Mouse (Mus musculus) hindbrain, embryonic 13.5 days (tissue): Measurements from ENCODE around the gene Agxt2. TPM values are rescaled to one million over a fixed set of nuclear protein-coding genes. Genes with fewer than 3 reads are reported as not detected.

ENCODE experiments used
- ATAC-seq: fragments of 200-750 bp; cut with Nextera tagmentation; 2 replicates; pipeline ENCODE4 v1.8.0; 2017; ENCODE audit warnings: moderate TSS enrichment; ENCODE audit not compliant: low FRiP score
- H3K27ac ChIP-seq: fragments of 300-500 bp; sonication (generic); 2 replicates; pipeline ENCODE4 v1.5.1; 2015; ENCODE audit warnings: inconsistent platforms, mild to moderate bottlenecking, moderate library complexity
- H3K27me3 ChIP-seq: fragments of 300-500 bp; sonication (generic); 2 replicates; pipeline ENCODE4 v1.6.1; 2015; ENCODE audit warnings: mild to moderate bottlenecking, inconsistent platforms
- H3K36me3 ChIP-seq: fragments of 300-500 bp; sonication (generic); 2 replicates; pipeline ENCODE4 v1.6.1; 2015; ENCODE audit warnings: mild to moderate bottlenecking, inconsistent platforms
- H3K4me1 ChIP-seq: fragments of 300-500 bp; sonication (generic); replicated peaks from 2 replicates; pipeline ENCODE4 v1.6.1; 2015; ENCODE audit warnings: inconsistent platforms
- H3K4me2 ChIP-seq: fragments of 300-500 bp; sonication (generic); 2 replicates; pipeline ENCODE4 v1.6.1; 2015; ENCODE audit warnings: inconsistent platforms, mild to moderate bottlenecking, moderate library complexity
- H3K4me3 ChIP-seq: fragments of 300-500 bp; sonication (generic); 2 replicates; pipeline ENCODE4 v1.5.1; 2015; ENCODE audit warnings: mild to moderate bottlenecking, inconsistent platforms
- H3K9ac ChIP-seq: fragments of 300-500 bp; sonication (generic); 2 replicates; pipeline ENCODE4 v1.6.1; 2015; ENCODE audit warnings: mild to moderate bottlenecking, inconsistent platforms
- H3K9me3 ChIP-seq: fragments of 300-500 bp; sonication (generic); 2 replicates; pipeline ENCODE4 v1.6.1; 2016; ENCODE audit warnings: inconsistent platforms
- WGBS: fragments of 180-500 bp; shearing (Covaris S2); methylation state at CpG from one replicate; pipeline ENCODE4 v1.1.7; 2015; 5-methylcytosine and 5-hydroxymethylcytosine counted together
- polyA plus RNA-seq: library from polyadenylated mRNA; unstranded; fragments of >200 nt; fragmentation: Nextera tagmentation; extraction: Ambion mirVana; gene quantifications from 2 replicates; pipeline ENCODE4 v1.2.1, GENCODE M21; 2015

Agxt2 gene
- polyA plus RNA-seq, 1 experiment from 2014 or later, result not detected

DNA sequence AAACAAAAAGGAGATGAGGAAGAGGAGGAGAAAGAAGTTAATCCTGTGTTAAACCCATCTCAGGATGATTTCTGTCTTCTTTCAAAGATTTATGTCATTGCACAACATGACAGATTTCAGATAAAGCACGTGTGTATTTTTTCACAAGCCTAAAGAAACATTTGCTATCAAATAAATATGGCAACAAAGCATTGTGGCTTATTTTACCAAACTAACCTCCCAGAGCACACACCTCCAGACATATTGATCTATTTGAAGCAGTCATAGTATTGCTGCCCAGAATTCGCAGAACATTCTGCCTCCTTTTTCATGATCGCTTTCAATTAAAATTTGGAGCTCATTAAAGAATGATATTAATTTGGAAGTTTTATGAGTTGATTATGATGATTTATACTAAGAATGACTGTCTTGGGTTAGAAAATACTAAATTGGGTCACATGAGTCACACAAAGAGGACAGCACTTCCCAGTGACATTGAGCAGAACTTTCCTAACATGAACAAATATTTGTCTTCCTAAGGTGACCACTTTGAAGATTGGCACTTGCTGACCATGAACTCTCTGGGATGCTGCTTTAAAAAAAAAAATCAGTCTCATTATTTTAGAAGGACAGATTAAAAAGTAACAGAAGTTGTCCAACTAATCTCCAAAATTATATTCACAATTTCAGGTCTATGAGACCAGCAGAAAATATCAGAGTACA, 21.6 kb downstream of the Agxt2 start:
- Histone ChIP-seq H3K27ac (no peak overlapping the region), H3K4me2 (no peak overlapping the region), H3K9me3 (no peaks in the 10 kb centered on the region), H3K4me1 (no peaks in the 10 kb centered on the region), H3K9ac (no peak overlapping the region), H3K4me3 (no peak overlapping the region), H3K36me3 (no peaks in the 10 kb centered on the region), H3K27me3 (no peaks in the 10 kb centered on the region)
- WGBS, result 96% methylated on average over 3 of the region's 3 CpGs
- no peak for ATAC-seq

DNA sequence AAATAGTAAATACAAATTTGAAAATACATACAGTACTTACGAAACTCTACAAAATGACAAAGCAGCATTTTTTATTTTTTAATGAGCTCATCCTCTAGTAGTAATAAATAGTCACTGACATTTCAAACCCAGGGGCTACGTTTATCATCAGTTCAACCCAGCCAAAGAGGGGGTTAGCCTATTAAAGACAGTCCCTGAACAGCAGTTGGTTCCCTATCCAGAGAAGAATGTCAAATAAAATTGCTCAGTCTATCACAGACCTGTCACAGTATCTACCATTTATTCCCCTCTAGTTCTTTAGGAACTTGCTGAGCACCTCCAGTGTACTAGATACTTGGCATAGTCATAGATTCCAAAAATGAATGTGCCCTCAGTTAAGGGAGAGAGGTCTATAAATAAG, 28.9 kb downstream of the Agxt2 start:
- H3K4me3 ChIP-seq, result no peak overlapping the region
- no peaks in the 10 kb centered on the region for H3K27me3 ChIP-seq
- H3K9ac ChIP-seq, result no peak overlapping the region
- H3K4me1 ChIP-seq, result no peaks in the 10 kb centered on the region
- ATAC-seq, result no peak
- no peak overlapping the region for H3K4me2 ChIP-seq
- no peak overlapping the region for H3K27ac ChIP-seq
- H3K36me3 ChIP-seq, result no peaks in the 10 kb centered on the region
- no peaks in the 10 kb centered on the region for H3K9me3 ChIP-seq
- 84% methylated on average over 2 of the region's 2 CpGs for WGBS

DNA sequence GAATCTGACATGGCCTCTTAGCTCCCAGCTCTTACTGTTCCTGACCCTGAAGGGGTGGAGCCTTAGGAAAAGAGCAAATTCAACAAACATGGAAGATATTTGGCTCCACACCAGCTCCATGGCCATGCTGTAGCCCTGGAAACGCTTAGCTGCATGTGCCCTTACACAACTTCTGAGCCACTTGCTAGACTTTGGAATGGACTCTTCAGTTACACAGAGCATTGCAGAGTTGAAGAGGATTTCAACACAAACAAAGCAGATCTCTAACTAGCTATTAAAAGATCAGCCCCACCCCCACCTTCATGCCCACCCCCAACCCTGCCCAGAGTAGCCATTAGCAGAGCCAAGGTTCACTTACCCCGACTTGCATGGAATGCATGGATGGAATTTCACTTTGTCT, 41.5 kb downstream of the Agxt2 start:
- no peaks in the 10 kb centered on the region for H3K36me3 ChIP-seq
- H3K4me2 ChIP-seq, result no peak overlapping the region
- no peaks in the 10 kb centered on the region for H3K9me3 ChIP-seq
- WGBS, result 83% methylated on average over 2 of the region's 2 CpGs
- H3K9ac ChIP-seq, result no peak overlapping the region
- no peak overlapping the region for H3K27ac ChIP-seq
- H3K4me1 ChIP-seq, result no peaks in the 10 kb centered on the region
- ATAC-seq, result 0 out of 2 replicates have a peak, but pooled peaks have one; percentile 36
- H3K4me3 ChIP-seq, result no peak overlapping the region
- no peaks in the 10 kb centered on the region for H3K27me3 ChIP-seq

DNA sequence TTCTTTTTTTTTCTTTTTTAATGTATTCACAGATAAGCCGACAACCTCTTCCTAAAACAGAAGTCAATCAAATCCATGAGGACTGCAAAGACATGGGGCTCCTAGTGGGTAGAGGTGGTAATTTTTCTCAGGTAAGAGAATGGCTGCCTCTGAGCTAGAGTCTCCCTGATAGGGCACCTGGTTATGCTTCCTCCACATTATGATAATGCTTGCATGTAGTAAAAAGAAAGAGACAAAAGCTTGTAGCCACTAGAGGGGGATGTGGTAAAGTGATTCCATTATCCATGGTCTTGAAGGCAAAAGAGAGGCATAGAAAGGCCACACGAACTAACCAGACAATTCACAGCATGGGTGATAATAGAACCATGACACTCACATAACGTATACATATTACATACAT, 42.1 kb downstream of the Agxt2 start:
- Histone ChIP-seq H3K9me3 (no peaks in the 10 kb centered on the region), H3K4me2 (no peak overlapping the region), H3K27me3 (no peaks in the 10 kb centered on the region), H3K4me3 (no peak overlapping the region), H3K4me1 (no peaks in the 10 kb centered on the region), H3K27ac (no peak overlapping the region), H3K36me3 (no peaks in the 10 kb centered on the region), H3K9ac (no peak overlapping the region)
- WGBS, result 44% methylated on average over 3 of the region's 3 CpGs
- peak; percentile 66; the same call in 1 of the 2 replicates for ATAC-seq

DNA sequence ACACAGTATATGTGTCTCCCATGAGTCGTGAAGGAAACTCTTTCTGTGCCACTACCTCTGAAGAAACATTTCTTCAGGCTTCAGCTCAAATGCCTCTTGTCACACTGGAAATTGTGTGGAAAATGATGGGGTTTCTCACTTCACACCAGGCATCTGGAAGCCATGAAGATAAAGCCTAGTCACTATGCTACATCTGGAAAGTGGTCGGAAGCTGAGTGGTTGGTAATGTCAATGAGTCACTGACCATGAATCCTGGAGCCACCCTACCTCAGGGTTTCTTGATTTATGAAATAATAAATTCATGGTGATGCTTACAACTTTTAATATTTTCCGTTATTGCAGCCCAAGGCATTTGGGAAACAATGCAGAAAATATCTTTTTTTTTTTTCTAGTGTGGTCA, 51.5 kb downstream of the Agxt2 start:
- no peaks in the 10 kb centered on the region for H3K36me3 ChIP-seq
- H3K9me3 ChIP-seq, result no peaks in the 10 kb centered on the region
- no peak overlapping the region for H3K4me3 ChIP-seq
- H3K27ac ChIP-seq, result no peak overlapping the region
- no peak overlapping the region for H3K4me2 ChIP-seq
- ATAC-seq, result no peak
- H3K9ac ChIP-seq, result no peak overlapping the region
- WGBS, result 96% methylated on average over 3 of the region's 3 CpGs
- no peaks in the 10 kb centered on the region for H3K27me3 ChIP-seq
- H3K4me1 ChIP-seq, result no peaks in the 10 kb centered on the region

DNA sequence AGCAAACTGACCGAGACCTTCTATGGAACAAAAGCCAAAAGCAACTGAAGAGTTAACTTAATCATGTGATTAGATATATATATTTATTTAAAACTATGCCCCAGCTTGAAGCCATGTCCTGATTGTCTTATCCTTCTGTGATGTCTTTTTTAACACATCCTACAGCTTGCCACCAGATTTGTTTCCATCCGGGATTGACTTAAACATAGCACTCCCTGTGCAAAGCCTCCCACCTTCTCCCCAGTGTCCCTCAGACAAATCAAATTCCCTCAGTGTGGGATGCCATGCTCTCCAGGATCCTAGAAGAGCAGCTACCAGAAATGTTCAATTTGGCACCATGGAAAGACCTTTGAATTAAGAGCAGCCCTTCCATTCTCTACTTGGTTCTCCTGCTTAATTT, 52.5 kb downstream of the Agxt2 start:
- no peak for ATAC-seq
- Histone ChIP-seq H3K9me3 (no peaks in the 10 kb centered on the region), H3K4me3 (no peak overlapping the region), H3K27ac (no peak overlapping the region), H3K36me3 (no peaks in the 10 kb centered on the region), H3K9ac (no peak overlapping the region), H3K4me1 (no peaks in the 10 kb centered on the region), H3K27me3 (no peaks in the 10 kb centered on the region), H3K4me2 (no peak overlapping the region)
- 86% methylated on average over 2 of the region's 2 CpGs for WGBS

DNA sequence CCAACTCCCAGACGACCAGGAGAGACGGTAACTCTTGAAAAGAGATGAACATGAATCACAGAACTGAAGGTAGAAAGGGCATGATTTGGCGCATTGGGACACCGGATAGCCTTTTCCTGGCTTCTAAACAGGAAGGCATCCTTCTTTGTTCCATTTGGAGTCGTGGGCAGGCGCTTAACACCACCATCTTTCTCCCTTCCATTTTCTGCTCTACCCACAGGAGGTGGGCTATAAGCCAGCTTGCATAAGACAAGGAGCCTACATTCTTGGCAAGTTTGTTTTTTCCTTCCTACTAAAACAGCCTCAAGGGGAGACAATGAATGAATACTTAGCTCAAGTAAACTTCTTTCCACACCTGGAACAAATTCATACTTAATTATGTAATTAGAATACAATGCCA, 55.3 kb downstream of the Agxt2 start:
- 90% methylated on average over 6 of the region's 6 CpGs for WGBS

DNA sequence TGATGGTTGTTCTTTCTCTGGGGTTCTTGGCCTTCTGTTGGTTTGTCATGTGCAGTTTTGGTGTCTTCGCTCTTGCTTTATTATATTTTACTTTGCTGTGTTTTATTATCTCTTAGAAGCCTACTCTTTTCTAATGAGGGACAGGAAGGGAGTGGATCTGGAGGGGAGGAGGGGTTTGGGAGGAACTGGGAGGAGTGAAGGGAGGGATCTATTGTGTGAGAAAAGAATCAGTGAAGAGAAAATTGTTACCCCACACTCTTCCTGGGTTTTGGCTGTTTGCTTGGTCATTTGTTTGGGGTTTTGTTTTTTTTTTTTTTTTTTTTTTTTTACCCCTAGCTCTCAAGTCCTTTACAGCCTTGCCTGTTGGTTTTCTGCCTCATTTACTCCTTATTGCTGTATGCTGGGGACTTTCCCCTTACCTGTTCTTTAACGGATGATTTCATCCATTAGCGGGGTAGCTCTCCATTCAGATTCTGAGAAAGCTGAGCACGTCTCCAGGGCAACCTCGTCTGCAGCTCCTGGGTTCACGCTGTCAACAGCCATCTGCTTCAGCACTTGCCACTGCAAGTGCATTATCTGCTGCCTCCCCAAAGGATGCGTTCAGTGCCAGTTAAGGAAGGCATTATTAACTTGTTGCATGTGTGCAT, 62.9 kb downstream of the Agxt2 start:
- no peak overlapping the region for H3K4me2 ChIP-seq
- no peak overlapping the region for H3K9ac ChIP-seq
- H3K9me3 ChIP-seq, result no peaks in the 10 kb centered on the region
- H3K27me3 ChIP-seq, result no peaks in the 10 kb centered on the region
- H3K36me3 ChIP-seq, result no peaks in the 10 kb centered on the region
- H3K4me3 ChIP-seq, result no peak overlapping the region
- WGBS, result 12% methylated on average over 7 of the region's 7 CpGs
- ATAC-seq, result peak; percentile 90
- H3K27ac ChIP-seq, result no peak overlapping the region
- peaks cover 14% of the 10 kb centered on the region for H3K4me1 ChIP-seq

More for the DNA sequence above, 55.3 kb downstream of the Agxt2 start:
- H3K27me3 ChIP-seq, result no peaks in the 10 kb centered on the region
- H3K36me3 ChIP-seq, result no peaks in the 10 kb centered on the region
- H3K4me3 ChIP-seq, result no peak overlapping the region
- no peaks in the 10 kb centered on the region for H3K4me1 ChIP-seq
- no peaks in the 10 kb centered on the region for H3K9me3 ChIP-seq
- no peak overlapping the region for H3K4me2 ChIP-seq
- no peak for ATAC-seq
- no peak overlapping the region for H3K9ac ChIP-seq
- H3K27ac ChIP-seq, result no peak overlapping the region

DNA sequence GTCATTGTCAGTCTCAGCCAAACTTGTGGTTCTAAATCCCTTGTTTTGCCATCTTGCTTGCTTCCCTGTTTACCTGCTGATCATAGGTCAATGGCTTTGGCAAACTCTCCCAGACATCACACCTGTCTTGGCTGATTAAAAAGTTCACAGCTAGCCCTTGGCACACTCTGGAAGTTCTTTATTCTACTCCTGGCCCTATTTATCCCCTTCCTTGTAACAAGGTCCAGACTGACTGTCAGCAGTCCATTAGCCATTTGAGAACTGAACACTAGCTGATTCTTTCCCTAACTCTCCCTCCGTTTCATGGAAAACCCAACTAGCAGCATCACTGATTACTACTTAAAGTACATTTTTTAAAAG, 63.4 kb downstream of the Agxt2 start:
- WGBS, result 32% methylated on average over 1 of the region's 1 CpGs
- Histone ChIP-seq H3K36me3 (no peaks in the 10 kb centered on the region), H3K27me3 (no peaks in the 10 kb centered on the region), H3K4me1 (peaks cover 14% of the 10 kb centered on the region), H3K9me3 (no peaks in the 10 kb centered on the region), H3K9ac (no peak overlapping the region), H3K4me3 (no peak overlapping the region), H3K27ac (no peak overlapping the region), H3K4me2 (no peak overlapping the region)
- ATAC-seq, result peak; percentile 61

DNA sequence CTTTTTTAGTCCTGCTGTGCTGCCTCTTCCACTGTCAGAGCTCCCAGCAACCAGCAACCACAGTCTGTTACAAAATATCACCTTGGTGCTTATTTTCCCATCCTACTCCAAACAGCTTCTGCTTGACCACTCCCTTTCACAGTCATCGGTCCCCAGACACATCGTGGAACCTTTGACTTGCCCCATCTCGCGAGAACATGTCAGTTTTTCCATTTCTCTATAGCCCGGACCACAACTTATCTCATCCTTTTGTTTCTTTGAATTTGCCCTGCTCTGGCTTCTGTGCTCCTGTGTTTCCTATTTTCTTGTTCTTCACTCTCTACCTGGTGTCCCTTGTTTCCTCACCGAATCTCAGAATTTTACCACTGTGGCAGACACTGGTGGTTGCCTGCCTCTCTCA, 67.8 kb downstream of the Agxt2 start:
- no peak for ATAC-seq
- no peaks in the 10 kb centered on the region for H3K27me3 ChIP-seq
- 90% methylated on average over 6 of the region's 6 CpGs for WGBS
- H3K9ac ChIP-seq, result no peak overlapping the region
- peaks cover 9% of the 10 kb centered on the region for H3K4me1 ChIP-seq
- H3K27ac ChIP-seq, result no peak overlapping the region
- no peak overlapping the region for H3K4me3 ChIP-seq
- no peaks in the 10 kb centered on the region for H3K9me3 ChIP-seq
- H3K36me3 ChIP-seq, result no peaks in the 10 kb centered on the region
- no peak overlapping the region for H3K4me2 ChIP-seq

DNA sequence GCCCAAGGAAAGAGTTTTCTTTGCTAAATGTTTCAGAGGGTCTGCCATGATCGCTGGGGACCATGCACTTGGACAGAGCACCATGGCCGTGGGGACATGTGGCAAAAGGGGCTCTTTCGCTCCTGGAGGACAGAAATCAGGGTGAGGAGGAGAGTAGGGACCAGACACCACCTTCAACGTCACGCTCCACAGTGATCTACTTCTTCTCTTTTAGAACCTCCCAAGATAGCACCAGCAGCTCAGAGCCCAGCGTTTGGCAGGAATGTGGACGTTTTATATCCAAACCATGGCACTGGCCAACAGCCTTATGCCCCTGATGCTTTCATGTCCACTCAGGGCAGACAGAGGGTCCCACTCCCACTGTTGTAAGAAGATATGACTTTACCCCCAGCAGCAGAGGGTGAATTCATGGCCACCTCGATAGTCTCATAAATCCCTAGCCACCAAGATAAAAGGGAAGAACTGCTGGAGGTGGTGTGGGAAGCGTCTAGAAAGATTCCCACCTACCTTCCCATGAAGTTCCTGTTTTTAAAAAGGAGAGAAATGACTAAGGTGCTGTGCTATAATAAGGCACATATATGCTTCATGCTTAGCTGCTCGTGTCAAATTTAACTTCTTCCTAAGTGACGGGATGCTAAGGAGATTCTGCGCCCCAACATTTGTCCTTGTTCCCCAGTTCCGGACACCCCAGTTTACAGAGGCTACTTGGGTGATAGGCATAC, 68.4 kb downstream of the Agxt2 start:
- H3K36me3 ChIP-seq, result no peaks in the 10 kb centered on the region
- H3K27ac ChIP-seq, result no peak overlapping the region
- no peak overlapping the region for H3K4me3 ChIP-seq
- H3K9me3 ChIP-seq, result no peaks in the 10 kb centered on the region
- no peak overlapping the region for H3K9ac ChIP-seq
- peaks cover 4% of the 10 kb centered on the region for H3K4me1 ChIP-seq
- no peak for ATAC-seq
- H3K27me3 ChIP-seq, result no peaks in the 10 kb centered on the region
- 97% methylated on average over 13 of the region's 13 CpGs for WGBS
- no peak overlapping the region for H3K4me2 ChIP-seq

DNA sequence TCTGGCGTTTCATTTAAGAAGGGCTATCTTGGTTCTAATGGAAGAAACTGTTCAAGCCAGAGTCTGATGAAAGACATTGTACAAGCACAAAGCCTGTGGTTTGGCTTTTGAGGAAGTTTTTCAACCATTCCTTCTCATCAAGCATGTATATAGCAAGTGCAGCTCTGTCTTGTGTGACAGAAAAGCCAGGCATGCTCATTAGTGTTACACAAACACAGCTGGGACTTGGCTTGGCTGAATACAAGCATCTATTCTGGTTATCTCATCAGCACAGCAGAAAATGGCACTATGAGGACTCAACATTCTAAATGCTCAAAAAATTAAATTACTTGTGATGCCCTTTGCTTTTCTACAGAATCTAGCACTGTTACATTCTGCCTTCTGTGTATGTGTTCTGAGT, 78.6 kb downstream of the Agxt2 start:
- H3K4me3 ChIP-seq, result no peak overlapping the region
- H3K4me1 ChIP-seq, result no peaks in the 10 kb centered on the region
- H3K36me3 ChIP-seq, result peaks cover 22% of the 10 kb centered on the region
- H3K9ac ChIP-seq, result no peak overlapping the region
- H3K27me3 ChIP-seq, result no peaks in the 10 kb centered on the region
- WGBS, result 89% methylated on average over 1 of the region's 1 CpGs
- no peaks in the 10 kb centered on the region for H3K9me3 ChIP-seq
- no peak for ATAC-seq
- no peak overlapping the region for H3K27ac ChIP-seq
- H3K4me2 ChIP-seq, result no peak overlapping the region

DNA sequence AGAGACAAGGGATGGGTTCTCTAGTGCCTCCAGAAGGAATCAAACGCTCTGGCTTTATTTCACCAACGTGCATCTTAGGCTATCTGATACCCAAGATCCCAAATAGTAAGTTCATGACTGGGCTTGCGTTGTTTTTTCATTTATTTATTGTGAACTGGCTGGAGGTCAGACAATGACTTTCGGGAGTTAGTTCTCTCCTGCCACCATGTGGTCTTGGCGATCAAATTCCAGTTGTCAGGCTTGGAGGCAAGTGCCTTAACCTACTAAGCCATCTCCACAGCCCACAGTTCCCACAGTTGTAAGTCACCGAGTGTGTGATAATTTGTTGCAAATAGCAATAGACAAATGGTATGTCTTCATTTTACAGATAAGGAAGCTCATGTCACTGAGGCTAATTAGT, 81.6 kb downstream of the Agxt2 start:
- no peak overlapping the region for H3K27ac ChIP-seq
- no peaks in the 10 kb centered on the region for H3K27me3 ChIP-seq
- H3K4me3 ChIP-seq, result no peak overlapping the region
- no peak for ATAC-seq
- 79% methylated on average over 6 of the region's 6 CpGs for WGBS
- H3K9me3 ChIP-seq, result no peaks in the 10 kb centered on the region
- no peak overlapping the region for H3K4me2 ChIP-seq
- no peak overlapping the region for H3K9ac ChIP-seq
- no peaks in the 10 kb centered on the region for H3K4me1 ChIP-seq
- H3K36me3 ChIP-seq, result peaks cover 36% of the 10 kb centered on the region
